Mouse (Mus musculus): ENCODE data around the gene Slc28a3. TPM values are rescaled to one million over a fixed set of nuclear protein-coding genes. Genes with fewer than 3 reads are reported as not detected.
A peak's percentile ranks its signal among the peaks of the same experiment; 100 is the strongest.

Slc28a3 gene
- total RNA-seq, 2 experiments from 2014 or later: not detected

- ATAC-seq (replicated peaks; ENCODE audit: poor library complexity, severe bottlenecking): no peak
Measured at GRCm38 (mm10) chr13:58524581-58524980, 86.1 kb downstream of the Slc28a3 start.

GRCm38 (mm10) chr13:58523761-58524117 lies 86.9 kb downstream of the Slc28a3 start:
- ATAC-seq (replicated peaks; ENCODE audit: poor library complexity, severe bottlenecking): no peak

GRCm38 (mm10) chr13:58523011-58523760 lies 87.5 kb downstream of the Slc28a3 start:
- no peak for ATAC-seq (replicated peaks; ENCODE audit: poor library complexity, severe bottlenecking)

- no peak for ATAC-seq (replicated peaks; ENCODE audit: poor library complexity, severe bottlenecking)
Measured at GRCm38 (mm10) chr13:58521331-58522030, 89.2 kb downstream of the Slc28a3 start.

GRCm38 (mm10) chr13:58520580-58521330 lies 89.9 kb downstream of the Slc28a3 start:
- ATAC-seq (replicated peaks; ENCODE audit: poor library complexity, severe bottlenecking): no peak

GRCm38 (mm10) chr13:58520028-58520427 lies 90.6 kb downstream of the Slc28a3 start:
- no peak for ATAC-seq (replicated peaks; ENCODE audit: poor library complexity, severe bottlenecking)

- peak; percentile 77 for ATAC-seq (replicated peaks; ENCODE audit: poor library complexity, severe bottlenecking)
Measured at GRCm38 (mm10) chr13:58516277-58516676, 94.4 kb downstream of the Slc28a3 start.

- no peak for ATAC-seq (replicated peaks; ENCODE audit: poor library complexity, severe bottlenecking)
Measured at GRCm38 (mm10) chr13:58515635-58516034, 95.0 kb downstream of the Slc28a3 start.

GRCm38 (mm10) chr13:58514147-58514727 lies 96.4 kb downstream of the Slc28a3 start:
- ATAC-seq (replicated peaks; ENCODE audit: poor library complexity, severe bottlenecking): no peak

GRCm38 (mm10) chr13:58511926-58512325 lies 98.8 kb downstream of the Slc28a3 start:
- no peak for ATAC-seq (replicated peaks; ENCODE audit: poor library complexity, severe bottlenecking)

- ATAC-seq (replicated peaks; ENCODE audit: poor library complexity, severe bottlenecking): no peak
Measured at GRCm38 (mm10) chr13:58511248-58511647, 99.4 kb downstream of the Slc28a3 start.

GRCm38 (mm10) chr13:58509241-58509640 lies 101.4 kb downstream of the Slc28a3 start:
- no peak for ATAC-seq (replicated peaks; ENCODE audit: poor library complexity, severe bottlenecking)

GRCm38 (mm10) chr13:58503610-58504009 lies 107.1 kb downstream of the Slc28a3 start:
- ATAC-seq (replicated peaks; ENCODE audit: poor library complexity, severe bottlenecking): peak; percentile 99

- ATAC-seq (replicated peaks; ENCODE audit: poor library complexity, severe bottlenecking): no peak
Measured at GRCm38 (mm10) chr13:58497809-58498208, 112.9 kb downstream of the Slc28a3 start.

Other genes with a start within 250 kb of the Slc28a3 start
- 12.2 and 17.8 TPM in 2 replicates for gene 2210016F16Rik, start 225.7 kb downstream of the Slc28a3 start, total RNA-seq (2014; fragmentation: Nextera tagmentation)
- gene 2210016F16Rik, start 225.7 kb downstream of the Slc28a3 start, total RNA-seq (2017): 10.6 and 16.6 TPM in 2 replicates
- gene Rmi1, start 208.6 kb downstream of the Slc28a3 start, total RNA-seq (2014; fragmentation: Nextera tagmentation): 34.7 and 36.1 TPM in 2 replicates
- gene Rmi1, start 208.6 kb downstream of the Slc28a3 start, total RNA-seq (2017): 20.0 and 22.8 TPM in 2 replicates
- gene Hnrnpk, start 207.5 kb downstream of the Slc28a3 start, total RNA-seq (2014; fragmentation: Nextera tagmentation): 748 and 806 TPM in 2 replicates
- 1,667 and 2,102 TPM in 2 replicates for gene Hnrnpk, start 207.5 kb downstream of the Slc28a3 start, total RNA-seq (2017)
- not detected in 2 replicates for gene Ntrk2, start 195.7 kb upstream of the Slc28a3 start, total RNA-seq (2014; fragmentation: Nextera tagmentation)
- gene Ntrk2, start 195.7 kb upstream of the Slc28a3 start, total RNA-seq (2017): not detected in 2 replicates